Mouse (Mus musculus): ENCODE data around the gene Eef1akmt3.

DNA sequence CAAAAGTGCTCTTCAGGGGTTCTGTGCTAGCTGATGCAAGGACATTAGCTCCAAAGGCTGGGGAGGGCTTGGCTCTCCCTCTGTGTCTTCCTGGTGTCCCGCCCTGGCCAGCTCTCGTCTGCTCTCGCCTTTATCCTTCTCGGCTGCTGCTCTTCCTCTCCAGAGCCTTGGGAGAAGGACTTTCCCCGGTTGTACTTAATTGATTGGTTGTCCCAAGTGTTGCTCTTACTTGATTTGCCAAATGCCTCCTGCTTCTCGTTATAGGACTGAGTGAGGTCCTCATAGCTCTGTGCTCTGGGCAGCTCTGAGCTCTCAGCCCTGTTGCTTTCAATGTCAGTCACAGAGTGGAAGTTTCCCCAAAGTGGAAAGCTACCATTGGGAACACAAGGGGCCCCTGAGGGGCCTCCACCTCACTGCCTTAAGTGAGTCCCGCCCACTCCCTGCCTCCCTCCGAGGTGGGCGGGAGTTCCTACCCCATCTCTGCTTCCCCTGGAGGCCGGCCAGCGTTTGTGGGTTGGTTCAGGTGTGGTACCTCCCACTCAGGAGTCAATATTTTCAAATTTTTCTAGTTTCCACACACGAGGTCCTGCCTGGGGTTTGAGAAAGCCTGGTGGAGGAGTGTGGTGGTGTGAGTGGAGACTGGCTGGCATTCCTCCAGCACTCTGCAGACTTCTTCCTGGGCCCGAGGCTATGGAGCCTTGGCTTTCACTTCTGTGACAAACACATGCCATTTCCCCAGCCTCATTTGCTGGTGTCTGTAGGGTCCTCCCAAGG is 43.8 kb downstream of the Eef1akmt3 start:
- TF ChIP-seq CTCF (IDR thresholded peaks at IDR 0.05; ENCODE audit: low read depth, low read length) (no peak), POLR2A (IDR thresholded peaks at IDR 0.05; ENCODE audit: extremely low read depth, insufficient read depth, low read length) (no peak)
